Mouse (Mus musculus) embryonic facial prominence, embryonic 11.5 days (tissue): ENCODE data around the gene Mgat4a. TPM values are rescaled to one million over a fixed set of nuclear protein-coding genes. Genes with fewer than 3 reads are reported as not detected.

Experiments
- ATAC-seq: fragments of 200-750 bp; cut with Nextera tagmentation; replicated peaks from 2 replicates; pipeline ENCODE4 v1.8.0; 2017; ENCODE audit warnings: low read depth; ENCODE audit not compliant: insufficient number of reproducible peaks, low FRiP score, low TSS enrichment
- DNase-seq: peaks from one replicate; pipeline ENCODE4 v3.0.0-alpha.2; 2015; ENCODE audit warnings: low spot score
- H3K27ac ChIP-seq: fragments of 300-500 bp; sonication (generic); replicated peaks from 2 replicates; pipeline ENCODE4 v1.5.1; 2014; ENCODE audit warnings: mild to moderate bottlenecking, low read depth, low read length, control low read depth
- H3K27me3 ChIP-seq: fragments of 300-500 bp; sonication (generic); 2 replicates; pipeline ENCODE4 v1.6.1; 2014; ENCODE audit warnings: mild to moderate bottlenecking, low read length, moderate library complexity, mixed read lengths; ENCODE audit not compliant: control insufficient read depth, insufficient read depth
- H3K36me3 ChIP-seq: fragments of 300-500 bp; sonication (generic); replicated peaks from 2 replicates; pipeline ENCODE4 v1.6.1; 2014; ENCODE audit warnings: low read depth, mild to moderate bottlenecking, low read length, moderate library complexity, mixed read lengths; ENCODE audit not compliant: control insufficient read depth, insufficient read depth
- H3K4me1 ChIP-seq: fragments of 300-500 bp; sonication (generic); 2 replicates; pipeline ENCODE4 v1.6.1; 2014; ENCODE audit warnings: low read length, mixed read lengths; ENCODE audit not compliant: control insufficient read depth, insufficient read depth
- H3K4me2 ChIP-seq: fragments of 300-500 bp; sonication (generic); 2 replicates; pipeline ENCODE4 v1.6.1; 2014; ENCODE audit warnings: low read depth, mild to moderate bottlenecking, control low read depth, low read length, moderate library complexity
- H3K4me3 ChIP-seq: fragments of 300-500 bp; sonication (generic); 2 replicates; pipeline ENCODE4 v1.5.1; 2014; ENCODE audit warnings: low read depth, low read length, control low read depth
- H3K9ac ChIP-seq: fragments of 300-500 bp; sonication (generic); replicated peaks from 2 replicates; pipeline ENCODE4 v1.6.1; 2014; ENCODE audit warnings: mild to moderate bottlenecking, control low read depth, low read length
- H3K9me3 ChIP-seq: fragments of 300-500 bp; sonication (generic); replicated peaks from 2 replicates; pipeline ENCODE4 v1.6.1; 2016; ENCODE audit warnings: mild to moderate bottlenecking, low read length, inconsistent platforms, mixed read lengths; ENCODE audit not compliant: control insufficient read depth
- WGBS: fragments of 180-500 bp; shearing (Covaris S2); extraction: QIAGEN DNeasy Blood & Tissue Kit; methylation state at CpG from one replicate; pipeline ENCODE4 v1.1.7; 2014; 5-methylcytosine and 5-hydroxymethylcytosine counted together
- polyA plus RNA-seq: library from polyadenylated mRNA; unstranded; fragments of >200 nt; fragmentation: Nextera tagmentation; extraction: Ambion mirVana; gene quantifications from 2 replicates; pipeline ENCODE4 v1.2.1, GENCODE M21; 2014

The Mgat4a gene
- polyA plus RNA-seq, 1 experiment from 2014 or later = 4.3 TPM

DNA sequence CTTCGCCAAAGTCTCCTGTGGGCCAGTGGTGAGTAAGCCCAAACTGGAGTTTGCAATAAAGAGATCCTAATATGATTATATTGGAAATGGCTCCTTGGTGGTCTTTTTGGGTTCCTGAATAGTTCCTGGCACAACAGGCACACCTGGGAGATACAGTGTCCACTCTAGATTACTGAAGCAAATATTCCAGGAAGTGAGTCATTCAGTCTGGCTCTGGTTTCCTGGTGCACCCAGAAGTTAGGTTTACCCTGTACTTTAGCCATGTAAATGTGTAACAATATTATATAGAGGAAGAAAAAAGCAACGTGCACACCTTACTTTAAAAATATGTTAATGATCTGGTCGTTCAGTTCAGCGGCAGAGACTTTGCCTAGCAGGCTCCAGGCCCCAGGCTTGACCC is 25.9 kb upstream of the Mgat4a start:
- DNase-seq (no peak), ATAC-seq (no peak)
- H3K4me2 ChIP-seq = no peak overlapping the region
- H3K36me3 ChIP-seq = no peaks in the 10 kb centered on the region
- H3K4me3 ChIP-seq = no peak overlapping the region
- no peak overlapping the region for H3K27ac ChIP-seq
- no peaks in the 10 kb centered on the region for H3K4me1 ChIP-seq
- WGBS = 81% methylated on average over 4 of the region's 4 CpGs
- H3K9me3 ChIP-seq = no peaks in the 10 kb centered on the region
- no peaks in the 10 kb centered on the region for H3K27me3 ChIP-seq
- no peak overlapping the region for H3K9ac ChIP-seq

DNA sequence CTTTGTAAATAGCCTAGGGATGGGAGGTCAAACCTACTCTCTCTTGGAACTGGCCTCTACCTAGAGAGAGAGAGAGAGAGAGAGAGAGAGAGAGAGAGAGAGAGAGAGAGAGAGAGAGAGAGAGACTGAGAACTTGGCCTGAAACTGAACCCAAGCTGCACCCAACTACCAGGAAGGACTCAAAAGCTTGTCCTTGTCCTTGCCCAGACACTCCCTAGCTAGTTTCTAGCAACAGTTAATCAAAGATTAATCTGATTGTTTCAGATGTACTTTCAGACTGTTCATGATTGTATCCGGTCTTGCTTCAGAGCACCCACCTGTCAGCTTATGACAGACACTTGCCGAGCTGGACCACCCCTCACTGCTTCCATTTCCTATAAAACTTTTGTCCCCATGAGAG is 25.5 kb upstream of the Mgat4a start:
- H3K9ac ChIP-seq = no peak overlapping the region
- no peak overlapping the region for H3K4me3 ChIP-seq
- 83% methylated on average over 2 of the region's 2 CpGs for WGBS
- H3K4me1 ChIP-seq = no peaks in the 10 kb centered on the region
- H3K4me2 ChIP-seq = no peak overlapping the region
- H3K27ac ChIP-seq = no peak overlapping the region
- DNase-seq = no peak
- ATAC-seq = no peak
- no peaks in the 10 kb centered on the region for H3K27me3 ChIP-seq
- H3K36me3 ChIP-seq = no peaks in the 10 kb centered on the region
- no peaks in the 10 kb centered on the region for H3K9me3 ChIP-seq

DNA sequence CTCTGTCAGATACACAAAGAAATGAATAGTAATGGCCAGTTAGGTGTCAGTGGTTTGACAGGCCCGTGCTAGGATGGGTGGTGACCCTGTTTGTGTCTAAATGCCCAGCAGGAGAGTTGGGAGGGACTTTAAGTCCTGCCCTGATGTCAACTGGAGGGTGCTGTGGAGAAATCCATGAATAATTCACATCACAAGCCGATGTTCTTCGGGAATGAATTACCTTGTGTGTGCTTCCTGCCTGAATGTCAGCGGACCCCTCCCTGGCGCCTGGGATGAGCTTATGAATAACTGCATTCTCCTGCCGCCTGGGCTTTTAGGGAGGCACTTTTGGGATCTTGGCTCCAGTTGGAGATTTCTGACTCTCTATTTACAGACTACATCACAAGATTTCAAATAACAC is 24.6 kb upstream of the Mgat4a start:
- 42% methylated on average over 6 of the region's 6 CpGs for WGBS
- Histone ChIP-seq H3K36me3 (no peaks in the 10 kb centered on the region), H3K9me3 (no peaks in the 10 kb centered on the region), H3K27me3 (no peaks in the 10 kb centered on the region), H3K27ac (no peak overlapping the region), H3K4me1 (no peaks in the 10 kb centered on the region), H3K9ac (no peak overlapping the region), H3K4me2 (no peak overlapping the region), H3K4me3 (no peak overlapping the region)
- no peak for DNase-seq
- no peak for ATAC-seq

DNA sequence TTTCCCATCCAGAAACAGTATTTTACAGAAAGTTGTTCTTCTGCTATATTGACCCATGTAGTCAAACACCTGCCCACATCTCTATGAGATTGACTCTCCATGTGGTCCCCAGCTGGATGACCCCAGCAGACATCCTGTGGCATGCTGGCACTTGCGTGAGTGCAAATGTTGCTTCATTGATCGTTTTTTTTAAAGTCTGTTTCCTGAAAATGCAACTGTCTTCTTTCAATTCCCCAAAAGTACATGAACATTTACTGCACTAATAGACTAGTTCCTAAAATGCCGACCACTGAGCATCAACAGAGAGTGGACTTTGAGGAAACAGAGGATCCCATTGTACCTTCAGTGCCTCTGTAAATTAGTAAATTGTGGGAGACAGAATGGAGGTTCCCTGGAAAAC is 21.1 kb upstream of the Mgat4a start:
- H3K4me3 ChIP-seq = no peak overlapping the region
- DNase-seq = no peak
- 85% methylated on average over 3 of the region's 3 CpGs for WGBS
- H3K36me3 ChIP-seq = no peaks in the 10 kb centered on the region
- H3K4me1 ChIP-seq = no peaks in the 10 kb centered on the region
- H3K27me3 ChIP-seq = no peaks in the 10 kb centered on the region
- H3K9me3 ChIP-seq = no peaks in the 10 kb centered on the region
- no peak for ATAC-seq
- no peak overlapping the region for H3K9ac ChIP-seq
- H3K4me2 ChIP-seq = no peak overlapping the region
- no peak overlapping the region for H3K27ac ChIP-seq

DNA sequence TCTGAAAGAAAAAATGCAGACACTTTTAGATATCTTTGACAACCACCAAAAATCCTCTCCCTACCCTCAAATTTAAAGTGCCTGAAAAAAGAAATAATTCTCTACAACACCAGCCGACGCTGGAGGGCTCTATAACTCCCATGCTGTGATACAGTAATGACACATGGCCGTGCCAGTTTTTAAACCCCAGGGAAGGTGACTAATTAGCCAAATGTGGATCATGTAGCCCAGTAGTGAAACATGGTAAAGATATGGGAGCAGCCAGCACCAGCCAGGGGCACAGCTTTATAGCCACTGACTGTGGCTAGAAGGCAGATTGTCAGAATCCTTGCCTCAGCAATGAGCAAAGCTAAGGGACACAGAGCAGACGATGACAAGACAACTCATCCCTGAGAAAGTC is 19.5 kb upstream of the Mgat4a start:
- WGBS = 75% methylated on average over 4 of the region's 4 CpGs
- Histone ChIP-seq H3K4me2 (no peak overlapping the region), H3K27ac (no peak overlapping the region), H3K27me3 (no peaks in the 10 kb centered on the region), H3K9me3 (no peaks in the 10 kb centered on the region), H3K4me1 (no peaks in the 10 kb centered on the region), H3K9ac (no peak overlapping the region), H3K4me3 (no peak overlapping the region), H3K36me3 (no peaks in the 10 kb centered on the region)
- DNase-seq = no peak
- ATAC-seq = no peak

DNA sequence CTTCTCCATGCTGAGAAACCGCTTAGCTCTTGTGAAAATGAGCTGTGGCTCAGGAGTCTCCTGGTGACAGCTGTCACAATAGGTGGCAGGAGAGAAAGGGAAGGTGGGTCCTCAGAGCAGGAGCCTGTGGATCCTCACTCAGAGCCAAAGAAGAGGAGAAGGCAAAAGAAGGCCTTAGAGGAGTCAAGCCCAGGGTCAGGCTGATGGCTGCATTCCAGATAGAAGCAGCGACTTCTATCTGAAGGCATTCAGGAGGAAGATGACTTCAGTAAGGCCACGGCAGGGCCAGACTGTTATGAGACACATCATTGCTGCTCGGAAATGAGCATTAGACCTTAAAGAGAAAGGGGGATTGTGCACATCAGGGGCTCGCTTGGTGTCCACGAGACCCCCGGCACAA is 11.2 kb upstream of the Mgat4a start:
- DNase-seq (no peak), ATAC-seq (no peak)
- no peaks in the 10 kb centered on the region for H3K27me3 ChIP-seq
- no peak overlapping the region for H3K27ac ChIP-seq
- H3K9ac ChIP-seq = no peak overlapping the region
- no peaks in the 10 kb centered on the region for H3K36me3 ChIP-seq
- no peak overlapping the region for H3K4me3 ChIP-seq
- 87% methylated on average over 7 of the region's 7 CpGs for WGBS
- no peaks in the 10 kb centered on the region for H3K4me1 ChIP-seq
- H3K9me3 ChIP-seq = no peaks in the 10 kb centered on the region
- H3K4me2 ChIP-seq = no peak overlapping the region

DNA sequence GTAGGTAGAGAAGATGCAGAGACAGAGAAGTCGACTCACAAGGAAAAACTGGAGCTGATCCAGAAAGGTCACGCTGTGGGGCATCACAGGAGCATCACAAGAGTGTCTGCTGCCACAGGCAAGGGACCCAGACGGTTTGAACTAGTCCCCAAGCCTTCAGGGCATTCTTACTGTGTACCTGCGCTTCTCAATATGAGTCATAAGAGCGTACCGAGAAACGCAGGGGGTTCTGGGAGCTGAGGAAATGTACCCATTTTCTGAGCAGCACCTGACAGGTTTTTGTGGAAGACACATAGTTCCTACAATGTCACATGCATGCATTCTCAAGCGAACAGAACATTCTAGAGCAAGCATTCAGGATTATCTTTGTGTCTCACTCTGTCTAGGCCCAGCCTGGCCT is 8.7 kb upstream of the Mgat4a start:
- Histone ChIP-seq H3K4me1 (no peaks in the 10 kb centered on the region), H3K9ac (no peak overlapping the region), H3K27me3 (no peaks in the 10 kb centered on the region), H3K4me2 (no peak overlapping the region), H3K27ac (no peak overlapping the region), H3K4me3 (no peak overlapping the region), H3K36me3 (no peaks in the 10 kb centered on the region), H3K9me3 (no peaks in the 10 kb centered on the region)
- no peak for DNase-seq
- no peak for ATAC-seq
- 80% methylated on average over 8 of the region's 8 CpGs for WGBS

DNA sequence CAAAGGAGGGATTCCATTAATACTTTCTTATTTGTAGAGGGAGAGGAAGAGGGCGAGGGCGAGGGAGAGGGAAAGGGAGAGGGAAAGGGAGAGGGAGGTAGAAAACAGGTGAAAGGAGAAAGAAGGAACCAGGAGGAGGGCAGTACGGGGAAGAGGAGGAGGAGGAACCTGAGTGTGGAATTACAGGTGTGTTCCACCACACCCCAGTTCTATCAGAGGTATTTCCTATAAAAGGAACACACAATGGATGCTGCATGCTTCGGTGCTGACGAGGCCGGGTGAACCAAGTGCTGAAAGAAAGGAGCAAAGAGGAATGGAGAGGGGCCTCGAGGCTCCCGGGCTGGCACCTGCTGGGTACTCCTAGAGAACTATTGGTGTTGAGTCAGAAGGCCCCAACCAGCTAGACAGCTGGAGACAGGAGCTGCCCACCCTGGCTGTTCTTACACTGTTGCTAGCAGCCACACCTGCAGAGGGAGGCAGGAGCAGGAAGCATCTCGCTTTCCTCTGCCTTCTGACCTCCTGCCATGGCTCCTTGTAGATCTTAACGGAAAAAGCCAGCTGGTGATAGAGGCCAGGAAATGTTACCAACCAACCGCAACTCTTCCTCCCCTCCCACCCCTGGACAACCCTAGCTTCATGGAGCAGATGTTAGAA is 5.7 kb upstream of the Mgat4a start:
- DNase-seq = no peak
- WGBS = 70% methylated on average over 11 of the region's 11 CpGs

More for the DNA sequence above, 5.7 kb upstream of the Mgat4a start:
- H3K4me3 ChIP-seq = no peak overlapping the region
- no peak for ATAC-seq
- no peak overlapping the region for H3K4me2 ChIP-seq
- no peaks in the 10 kb centered on the region for H3K9me3 ChIP-seq
- 0 out of 2 replicates have a peak, but pooled peaks cover 2% of the 10 kb centered on the region for H3K27me3 ChIP-seq
- H3K36me3 ChIP-seq = no peaks in the 10 kb centered on the region
- H3K4me1 ChIP-seq = no peaks in the 10 kb centered on the region
- no peak overlapping the region for H3K9ac ChIP-seq
- no peak overlapping the region for H3K27ac ChIP-seq
